Mouse (Mus musculus) kidney, embryonic 15.5 days (tissue): Measurements from ENCODE around the gene AU021092. TPM values are rescaled to one million over a fixed set of nuclear protein-coding genes. Genes with fewer than 3 reads are reported as not detected.

Source experiments
- ATAC-seq: fragments of 200-750 bp; cut with Nextera tagmentation; replicated peaks from 2 replicates; pipeline ENCODE4 v1.8.0; 2017; ENCODE audit warnings: moderate TSS enrichment; ENCODE audit not compliant: low FRiP score
- H3K27ac ChIP-seq: fragments of 300-500 bp; sonication (generic); 2 replicates; pipeline ENCODE4 v1.5.1; 2015; ENCODE audit warnings: mild to moderate bottlenecking, inconsistent platforms
- H3K27me3 ChIP-seq: fragments of 300-500 bp; sonication (generic); 2 replicates; pipeline ENCODE4 v1.6.1; 2015; ENCODE audit warnings: inconsistent platforms
- H3K36me3 ChIP-seq: fragments of 300-500 bp; sonication (generic); 2 replicates; pipeline ENCODE4 v1.6.1; 2015; ENCODE audit warnings: inconsistent platforms
- H3K4me1 ChIP-seq: fragments of 300-500 bp; sonication (generic); 2 replicates; pipeline ENCODE4 v1.6.1; 2015; ENCODE audit warnings: inconsistent platforms
- H3K4me2 ChIP-seq: fragments of 300-500 bp; sonication (generic); 2 replicates; pipeline ENCODE4 v1.6.1; 2015; ENCODE audit warnings: moderate library complexity, mild to moderate bottlenecking, inconsistent platforms
- H3K4me3 ChIP-seq: fragments of 300-500 bp; sonication (generic); replicated peaks from 2 replicates; pipeline ENCODE4 v1.5.1; 2015; ENCODE audit warnings: mild to moderate bottlenecking, inconsistent platforms
- H3K9ac ChIP-seq: fragments of 300-500 bp; sonication (generic); 2 replicates; pipeline ENCODE4 v1.6.1; 2015; ENCODE audit warnings: mild to moderate bottlenecking, inconsistent platforms
- H3K9me3 ChIP-seq: fragments of 300-500 bp; sonication (generic); replicated peaks from 2 replicates; pipeline ENCODE4 v1.6.1; 2016; ENCODE audit warnings: inconsistent platforms
- WGBS: fragments of 180-500 bp; shearing (Covaris S2); methylation state at CpG from one replicate; pipeline ENCODE4 v1.1.7; 2015; ENCODE audit warnings: mixed read lengths; 5-methylcytosine and 5-hydroxymethylcytosine counted together
- polyA plus RNA-seq: library from polyadenylated mRNA; unstranded; fragments of >200 nt; fragmentation: Nextera tagmentation; extraction: Ambion mirVana; gene quantifications from 2 replicates; pipeline ENCODE4 v1.2.1, GENCODE M21; 2015

AU021092 gene
- polyA plus RNA-seq, 1 experiment from 2014 or later: 5.8 TPM

GRCm38 (mm10) chr16:5206051-5206450 lies 16.0 kb downstream of the AU021092 start:
- 67% methylated on average over 5 of the region's 5 CpGs for whole genome bisulfite sequencing
- 0 out of 2 replicates have a peak, but pooled peaks cover 4% of the 10 kb centered on the region for H3K36me3 ChIP-seq
- H3K4me2 ChIP-seq: no peak overlapping the region
- no peaks in the 10 kb centered on the region for H3K27me3 ChIP-seq
- no peaks in the 10 kb centered on the region for H3K9me3 ChIP-seq
- H3K27ac ChIP-seq: no peak overlapping the region
- no peak for ATAC-seq
- peaks cover 15% of the 10 kb centered on the region for H3K4me1 ChIP-seq
- H3K9ac ChIP-seq: no peak overlapping the region
- H3K4me3 ChIP-seq: no peak overlapping the region

GRCm38 (mm10) chr16:5205431-5205970 lies 16.6 kb downstream of the AU021092 start:
- H3K4me2 ChIP-seq: no peak overlapping the region
- no peaks in the 10 kb centered on the region for H3K9me3 ChIP-seq
- 89% methylated on average over 5 of the region's 5 CpGs for WGBS
- no peak for ATAC-seq
- H3K4me3 ChIP-seq: no peak overlapping the region
- no peaks in the 10 kb centered on the region for H3K27me3 ChIP-seq
- H3K27ac ChIP-seq: no peak overlapping the region
- 0 out of 2 replicates have a peak, but pooled peaks cover 4% of the 10 kb centered on the region for H3K36me3 ChIP-seq
- peaks cover 15% of the 10 kb centered on the region for H3K4me1 ChIP-seq
- no peak overlapping the region for H3K9ac ChIP-seq

GRCm38 (mm10) chr16:5203668-5204433 lies 18.2 kb downstream of the AU021092 start, which contains the start of gene Nagpa:
Gene Nagpa, minus strand, starts transcription at chr16:5204012.
- WGBS: 4% methylated on average over 38 of the region's 40 CpGs
- no peaks in the 10 kb centered on the region for H3K27me3 ChIP-seq

DNA sequence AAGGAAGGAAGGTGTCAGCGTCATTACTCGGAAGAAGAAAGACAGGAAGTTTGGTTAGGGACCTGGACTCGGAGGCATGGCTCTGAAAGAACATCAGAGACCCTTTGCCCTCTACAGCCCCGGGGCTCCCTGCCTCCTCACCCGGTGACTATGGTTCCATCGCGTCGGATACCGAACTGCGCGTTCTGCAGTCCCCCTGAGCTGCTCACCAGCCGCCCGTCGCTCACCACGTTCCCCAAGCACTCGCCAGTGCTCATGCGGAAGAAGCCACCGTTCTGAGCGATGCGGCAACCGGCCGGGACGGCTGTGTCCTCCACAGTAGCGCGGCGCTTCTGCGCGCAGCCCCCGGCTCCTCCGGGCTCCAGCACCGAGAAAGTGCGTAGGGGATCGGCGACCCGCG lies 18.9 kb downstream of the AU021092 start:
- ATAC-seq: peak; percentile 47

More at GRCm38 (mm10) chr16:5203668-5204433, 18.2 kb downstream of the AU021092 start, which contains the start of gene Nagpa:
- no peaks in the 10 kb centered on the region for H3K9me3 ChIP-seq
- H3K4me3 ChIP-seq: peak within 1 kb of the TSS; percentile 96
- H3K36me3 ChIP-seq: peaks cover 18% of the 10 kb centered on the region
- peak within 1 kb of the TSS; percentile 89 for H3K4me2 ChIP-seq
- H3K4me1 ChIP-seq: peaks cover 15% of the 10 kb centered on the region
- H3K27ac ChIP-seq: 0 out of 2 replicates have a peak within 1 kb of the TSS, but pooled peaks have one; percentile 13
- H3K9ac ChIP-seq: peak within 1 kb of the TSS; percentile 60
- ATAC-seq: peak; percentile 87

GRCm38 (mm10) chr16:5202681-5203080 lies 19.4 kb downstream of the AU021092 start:
- no peaks in the 10 kb centered on the region for H3K27me3 ChIP-seq
- no peaks in the 10 kb centered on the region for H3K9me3 ChIP-seq
- peak overlapping the region; percentile 89 for H3K4me2 ChIP-seq
- H3K4me1 ChIP-seq: peaks cover 15% of the 10 kb centered on the region
- no peak for ATAC-seq
- H3K4me3 ChIP-seq: peak overlapping the region; percentile 96
- H3K27ac ChIP-seq: no peak overlapping the region
- WGBS: 12% methylated on average over 4 of the region's 4 CpGs
- peaks cover 28% of the 10 kb centered on the region for H3K36me3 ChIP-seq
- no peak overlapping the region for H3K9ac ChIP-seq

More for the DNA sequence above, 18.9 kb downstream of the AU021092 start:
- peak overlapping the region; percentile 89 for H3K4me2 ChIP-seq
- no peak overlapping the region for H3K27ac ChIP-seq
- peaks cover 15% of the 10 kb centered on the region for H3K4me1 ChIP-seq
- H3K9ac ChIP-seq: peak overlapping the region; percentile 60
- peak overlapping the region; percentile 96 for H3K4me3 ChIP-seq
- no peaks in the 10 kb centered on the region for H3K27me3 ChIP-seq
- peaks cover 22% of the 10 kb centered on the region for H3K36me3 ChIP-seq
- H3K9me3 ChIP-seq: no peaks in the 10 kb centered on the region
- under 1% methylated on average over 36 of the region's 36 CpGs for WGBS

DNA sequence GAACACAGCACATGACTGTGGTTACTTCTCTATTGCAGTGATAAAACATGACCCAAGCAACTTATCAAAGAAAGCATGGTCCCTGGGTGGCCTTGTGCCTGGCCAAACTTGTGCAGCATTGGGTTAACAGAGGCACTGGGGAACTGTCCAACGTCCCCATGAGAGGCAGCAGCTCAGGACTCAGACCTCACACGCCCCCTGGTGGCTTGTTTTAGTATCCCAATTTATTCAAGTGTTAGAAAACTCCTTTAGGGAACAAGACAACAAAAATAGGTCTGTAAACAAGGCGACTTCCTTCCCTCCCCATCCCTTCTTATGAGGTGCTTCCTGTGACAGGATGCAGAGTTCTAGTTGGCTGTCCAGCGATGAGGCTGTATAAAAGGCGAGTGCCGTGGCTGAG lies 27.0 kb downstream of the AU021092 start:
- no peak overlapping the region for H3K9ac ChIP-seq
- no peaks in the 10 kb centered on the region for H3K4me1 ChIP-seq
- ATAC-seq: no peak
- peaks cover 26% of the 10 kb centered on the region for H3K36me3 ChIP-seq
- H3K9me3 ChIP-seq: no peaks in the 10 kb centered on the region
- H3K27ac ChIP-seq: no peak overlapping the region
- no peaks in the 10 kb centered on the region for H3K27me3 ChIP-seq
- H3K4me2 ChIP-seq: no peak overlapping the region
- 30% methylated on average over 6 of the region's 6 CpGs for WGBS
- H3K4me3 ChIP-seq: no peak overlapping the region

DNA sequence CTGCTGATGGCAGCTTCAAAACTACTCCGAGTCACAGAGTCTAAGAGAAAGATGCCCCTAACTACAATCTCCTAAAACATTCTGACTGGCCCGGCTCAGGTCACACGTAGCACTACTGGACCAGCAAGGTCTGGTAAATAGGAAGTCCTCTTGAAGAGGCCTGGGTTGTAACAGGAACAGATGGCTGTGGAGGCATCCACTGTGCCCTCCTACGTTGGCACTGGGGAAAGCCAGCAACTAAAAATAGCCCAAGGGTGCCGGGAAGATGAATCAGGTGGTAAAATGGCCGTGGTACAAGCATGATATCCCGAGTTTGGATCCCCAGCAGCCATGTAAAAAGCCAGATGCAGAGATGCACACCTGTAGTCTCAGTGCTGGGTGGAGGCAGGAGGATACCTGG lies 35.9 kb downstream of the AU021092 start:
- no peaks in the 10 kb centered on the region for H3K4me1 ChIP-seq
- WGBS: 76% methylated on average over 7 of the region's 7 CpGs
- ATAC-seq: no peak
- no peak overlapping the region for H3K9ac ChIP-seq
- no peak overlapping the region for H3K4me3 ChIP-seq
- no peaks in the 10 kb centered on the region for H3K36me3 ChIP-seq
- H3K27me3 ChIP-seq: 0 out of 2 replicates have a peak, but pooled peaks cover 3% of the 10 kb centered on the region
- no peak overlapping the region for H3K27ac ChIP-seq
- H3K4me2 ChIP-seq: no peak overlapping the region
- no peaks in the 10 kb centered on the region for H3K9me3 ChIP-seq

DNA sequence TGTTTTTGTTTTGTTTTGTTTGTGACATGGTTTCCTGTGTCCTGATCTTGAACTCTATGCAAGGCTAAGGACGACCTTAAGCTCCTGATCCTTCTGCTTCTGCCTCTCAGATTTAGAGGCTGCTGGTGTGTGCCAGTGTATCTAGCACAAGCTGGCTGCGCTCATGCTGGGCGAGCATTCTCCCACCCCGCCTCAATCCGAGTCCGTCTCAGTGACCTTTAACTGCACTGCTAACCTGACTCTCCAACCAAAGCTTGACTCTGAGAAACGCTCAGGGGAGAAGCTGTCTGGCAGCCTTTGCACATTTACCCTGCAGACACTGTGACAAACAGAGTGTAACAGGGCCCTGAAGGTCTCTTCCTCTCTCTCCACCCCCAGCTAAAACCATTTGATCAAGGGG lies 36.4 kb downstream of the AU021092 start:
- H3K4me1 ChIP-seq: no peaks in the 10 kb centered on the region
- 28% methylated on average over 7 of the region's 7 CpGs for WGBS
- no peak overlapping the region for H3K27ac ChIP-seq
- no peak overlapping the region for H3K4me3 ChIP-seq
- H3K36me3 ChIP-seq: no peaks in the 10 kb centered on the region
- ATAC-seq: no peak
- 0 out of 2 replicates have a peak, but pooled peaks cover 3% of the 10 kb centered on the region for H3K27me3 ChIP-seq
- no peak overlapping the region for H3K4me2 ChIP-seq
- H3K9me3 ChIP-seq: no peaks in the 10 kb centered on the region
- H3K9ac ChIP-seq: no peak overlapping the region

DNA sequence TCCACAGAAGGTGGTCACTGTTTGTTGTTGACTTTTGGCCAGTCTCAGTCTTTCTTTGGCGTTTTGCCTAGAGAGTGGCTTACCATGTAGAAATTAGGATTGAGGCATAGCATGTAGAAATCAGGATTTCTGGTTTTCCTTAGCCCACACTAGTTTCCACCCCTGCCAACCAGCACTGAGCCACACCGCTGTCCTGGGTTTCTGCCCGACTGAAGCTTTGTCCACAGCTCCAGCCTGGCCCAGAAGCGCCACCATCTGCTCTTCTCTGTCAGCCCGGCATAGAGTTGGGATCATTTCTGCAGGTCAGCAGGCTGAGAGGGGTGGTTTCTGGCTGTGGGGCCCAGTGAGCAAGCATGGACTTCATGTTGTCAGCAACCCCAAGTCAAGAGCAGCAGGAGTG lies 37.1 kb downstream of the AU021092 start:
- Histone ChIP-seq H3K9ac (no peak overlapping the region), H3K9me3 (no peaks in the 10 kb centered on the region), H3K4me2 (no peak overlapping the region), H3K4me3 (no peak overlapping the region), H3K36me3 (no peaks in the 10 kb centered on the region), H3K27me3 (0 out of 2 replicates have a peak, but pooled peaks cover 3% of the 10 kb centered on the region), H3K27ac (no peak overlapping the region), H3K4me1 (no peaks in the 10 kb centered on the region)
- WGBS: 81% methylated on average over 5 of the region's 5 CpGs
- no peak for ATAC-seq

DNA sequence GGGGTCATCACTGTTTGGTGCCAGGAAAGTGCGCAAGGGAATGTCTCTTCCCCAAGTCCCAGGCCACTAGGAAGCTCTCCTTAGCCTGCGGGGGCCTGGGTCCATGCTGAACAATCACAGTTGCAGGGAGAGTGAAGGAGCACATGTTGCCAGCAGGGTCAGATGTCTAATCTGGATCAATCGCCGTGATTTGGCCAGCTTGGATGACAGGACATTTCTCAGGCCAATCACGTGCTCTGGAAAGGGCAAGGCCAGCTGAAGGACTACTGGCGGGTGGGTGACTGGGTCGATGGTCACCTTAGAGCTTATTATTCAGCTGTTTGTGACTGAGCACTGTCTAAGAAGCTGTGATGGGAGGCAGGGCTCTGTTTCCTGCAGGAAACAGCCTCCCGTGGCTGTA lies 38.0 kb downstream of the AU021092 start:
- Histone ChIP-seq H3K4me3 (no peak overlapping the region), H3K27ac (no peak overlapping the region), H3K9me3 (no peaks in the 10 kb centered on the region), H3K4me2 (no peak overlapping the region), H3K4me1 (no peaks in the 10 kb centered on the region), H3K36me3 (no peaks in the 10 kb centered on the region), H3K27me3 (0 out of 2 replicates have a peak, but pooled peaks cover 3% of the 10 kb centered on the region), H3K9ac (no peak overlapping the region)
- ATAC-seq: no peak
- WGBS: 59% methylated on average over 8 of the region's 8 CpGs

DNA sequence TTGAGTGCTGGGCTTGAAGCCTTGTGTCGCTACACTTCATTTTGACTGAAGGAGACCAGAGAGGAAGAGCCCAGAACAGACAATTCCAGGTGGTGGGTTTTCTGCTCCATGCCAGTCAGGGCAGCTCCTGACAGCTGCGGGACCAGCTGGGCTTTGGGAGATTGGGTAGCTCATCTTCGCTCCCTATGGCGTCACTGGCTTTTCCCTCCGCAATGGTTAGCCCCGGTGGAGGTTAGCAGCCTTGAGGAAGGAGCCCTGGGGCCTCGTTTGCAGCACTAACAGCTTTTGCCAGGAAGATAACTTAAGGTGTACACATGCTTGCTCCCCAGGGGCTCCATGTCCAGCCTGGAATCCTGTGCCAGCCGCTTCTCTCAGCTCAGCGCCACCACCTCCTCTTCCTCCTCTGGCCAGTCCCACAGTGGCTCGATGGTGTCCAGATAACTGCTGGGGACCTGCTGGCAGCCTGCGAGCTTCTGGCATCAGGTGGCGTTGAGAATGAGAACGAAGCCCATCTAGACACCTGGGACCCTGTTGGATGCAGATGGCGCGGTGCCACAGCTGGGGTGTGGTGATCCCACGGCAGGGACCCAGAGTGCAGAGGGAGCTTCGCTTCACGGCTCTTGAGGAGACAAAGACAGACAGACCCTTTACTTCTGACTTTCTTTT lies 38.7 kb downstream of the AU021092 start:
- H3K9me3 ChIP-seq: no peaks in the 10 kb centered on the region
- H3K27ac ChIP-seq: no peak overlapping the region
- H3K9ac ChIP-seq: no peak overlapping the region
- no peaks in the 10 kb centered on the region for H3K4me1 ChIP-seq
- 0 out of 2 replicates have a peak, but pooled peaks cover 3% of the 10 kb centered on the region for H3K27me3 ChIP-seq
- no peaks in the 10 kb centered on the region for H3K36me3 ChIP-seq
- ATAC-seq: no peak
- H3K4me3 ChIP-seq: no peak overlapping the region
- H3K4me2 ChIP-seq: no peak overlapping the region
- WGBS: 85% methylated on average over 18 of the region's 18 CpGs

DNA sequence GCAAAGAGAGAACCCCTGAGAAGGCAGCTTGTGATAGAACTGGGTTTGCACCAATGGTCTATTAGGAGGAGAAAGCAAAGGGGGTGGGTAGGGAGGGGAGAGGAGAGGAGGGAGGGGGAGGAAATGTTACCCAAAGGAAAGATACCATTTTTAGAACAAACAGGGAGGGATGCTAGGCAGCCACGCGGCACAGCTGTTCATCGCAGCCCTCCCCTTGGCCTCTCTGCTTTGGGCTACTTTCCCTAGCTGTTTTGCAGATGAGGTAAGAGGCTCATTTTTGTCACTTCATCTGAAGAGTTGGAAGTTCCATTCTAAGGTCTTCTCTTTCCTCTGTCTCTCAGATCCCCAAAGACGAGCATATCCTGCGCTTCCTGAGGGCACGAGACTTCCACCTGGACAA lies 49.5 kb downstream of the AU021092 start:
- Histone ChIP-seq H3K36me3 (no peaks in the 10 kb centered on the region), H3K9me3 (no peaks in the 10 kb centered on the region), H3K27me3 (no peaks in the 10 kb centered on the region), H3K27ac (no peak overlapping the region), H3K4me3 (no peak overlapping the region), H3K4me2 (no peak overlapping the region), H3K4me1 (no peaks in the 10 kb centered on the region), H3K9ac (no peak overlapping the region)
- 87% methylated on average over 6 of the region's 6 CpGs for WGBS
- ATAC-seq: no peak
